Mouse (Mus musculus) spleen, adult 2 months (tissue): Measurements from ENCODE around the gene Armc10. TPM values are rescaled to one million over a fixed set of nuclear protein-coding genes. Genes with fewer than 3 reads are reported as not detected.
"Not testable (repeated sequence)": the region's sequence is repeated elsewhere in the genome, so short reads cannot be mapped to it uniquely, and the experiment has no call there.

ENCODE experiments used
- DNase-seq, 2 experiments: peaks; one replicate each; pipeline versions ENCODE4 v3.0.0 to v3.0.0-alpha.2; 2012 to 2021; ENCODE audit warnings: low spot score in 2 of 2, low read depth in 1 of 2
- H3K27ac ChIP-seq: fragments of 200-500 bp; 2 replicates; pipeline ENCODE4 v1.5.1; 2012; ENCODE audit warnings: low read length, inconsistent platforms; ENCODE audit not compliant: insufficient read depth
- H3K27me3 ChIP-seq: fragments of 200-500 bp; 2 replicates; pipeline ENCODE4 v1.6.1; 2012; ENCODE audit warnings: mild to moderate bottlenecking, moderate library complexity, low read length, inconsistent platforms; ENCODE audit not compliant: control insufficient read depth, insufficient read depth
- H3K36me3 ChIP-seq: fragments of 200-500 bp; 2 replicates; pipeline ENCODE4 v1.6.1; 2012; ENCODE audit warnings: mild to moderate bottlenecking, low read length, inconsistent platforms; ENCODE audit not compliant: control insufficient read depth, insufficient read depth
- H3K4me1 ChIP-seq: fragments of 200-500 bp; 2 replicates; pipeline ENCODE4 v1.6.1; 2011; ENCODE audit warnings: inconsistent platforms; ENCODE audit not compliant: control insufficient read depth, insufficient read depth, insufficient read length
- H3K4me3 ChIP-seq: fragments of 200-500 bp; 2 replicates; pipeline ENCODE4 v1.5.1; 2011; ENCODE audit warnings: mild to moderate bottlenecking, inconsistent platforms; ENCODE audit not compliant: insufficient read depth, insufficient read length; ENCODE audit errors: extremely low read depth
- CTCF ChIP-seq: fragments of 200-500 bp; IDR thresholded peaks from 2 replicates; pipeline ENCODE4 v1.5.1; 2011; ENCODE audit warnings: mild to moderate bottlenecking, inconsistent platforms; ENCODE audit not compliant: insufficient read depth, insufficient read length, insufficient replicate concordance; ENCODE audit errors: extremely low read depth
- POLR2A ChIP-seq: fragments of 200-500 bp; IDR thresholded peaks from 2 replicates; pipeline ENCODE4 v1.6.1; 2011; ENCODE audit warnings: low read depth, low read length, inconsistent platforms
- WGBS: fragments of 180-500 bp; shearing (Covaris S2); methylation state at CpG from one replicate; pipeline ENCODE4 v1.1.7; 2018; 5-methylcytosine and 5-hydroxymethylcytosine counted together
- polyA plus RNA-seq: library from polyadenylated mRNA; depleted of rRNA; stranded (reverse); fragments of >200 nt; gene quantifications from 2 replicates; pipeline ENCODE4 v1.2.3, GENCODE M21; 2012

Gene Armc10
- polyA plus RNA-seq, 1 experiment = 49.1 TPM

- DNase-seq = no peak
Measured at GRCm38 (mm10) chr5:21692230-21692629, 46.6 kb downstream of the Armc10 start.

DNA sequence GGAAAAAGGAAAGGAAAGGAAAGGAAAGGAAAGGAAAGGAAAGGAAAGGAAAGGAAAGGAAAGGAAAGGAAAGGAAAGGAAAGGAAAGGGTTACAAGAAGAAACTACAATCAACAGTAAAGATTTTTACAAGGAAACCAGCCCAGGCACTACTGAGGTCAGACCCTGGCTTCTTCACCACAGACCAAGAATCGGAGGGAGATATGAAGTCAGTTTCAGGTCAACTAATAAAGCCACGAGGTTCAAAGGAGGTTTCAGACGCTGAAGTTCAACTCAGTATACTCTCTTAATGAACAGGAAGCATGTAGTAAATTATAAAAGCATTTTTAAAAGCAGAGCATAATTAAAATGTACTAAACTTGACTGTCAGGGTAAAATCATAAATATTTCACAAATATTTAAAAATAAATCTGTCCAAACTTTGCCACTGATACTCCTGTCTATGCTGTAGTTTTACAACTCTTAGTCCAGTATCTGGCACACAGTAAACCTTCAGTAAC lies 47.8 kb downstream of the Armc10 start:
- 34% methylated on average over 3 of the region's 3 CpGs for WGBS
- no peak for TF ChIP-seq POLR2A
- no peak for TF ChIP-seq CTCF
- Histone ChIP-seq H3K27me3 (no peaks in the 10 kb centered on the region), H3K4me3 (no peak overlapping the region), H3K36me3 (no peaks in the 10 kb centered on the region), H3K4me1 (no peaks in the 10 kb centered on the region), H3K27ac (no peak overlapping the region)
- no peak for DNase-seq

More at GRCm38 (mm10) chr5:21692230-21692629, 46.6 kb downstream of the Armc10 start:
- Histone ChIP-seq H3K4me3 (no peak overlapping the region), H3K27me3 (no peaks in the 10 kb centered on the region), H3K4me1 (no peaks in the 10 kb centered on the region), H3K27ac (no peak overlapping the region), H3K36me3 (no peaks in the 10 kb centered on the region)
- no peak for TF ChIP-seq POLR2A
- TF ChIP-seq CTCF = no peak
- 92% methylated on average over 5 of the region's 5 CpGs for whole genome bisulfite sequencing

GRCm38 (mm10) chr5:21694854-21695490 lies 49.4 kb downstream of the Armc10 start:
- Histone ChIP-seq H3K4me1 (no peaks in the 10 kb centered on the region), H3K36me3 (no peaks in the 10 kb centered on the region), H3K4me3 (no peak overlapping the region), H3K27ac (no peak overlapping the region), H3K27me3 (no peaks in the 10 kb centered on the region)
- WGBS = 73% methylated on average over 3 of the region's 3 CpGs
- DNase-seq = no peak
- TF ChIP-seq POLR2A (no peak), CTCF (no peak)

GRCm38 (mm10) chr5:21699555-21699954 lies 53.9 kb downstream of the Armc10 start:
- WGBS = 93% methylated on average over 3 of the region's 3 CpGs
- not testable (repeated sequence) for H3K27ac ChIP-seq, DNase-seq, H3K4me3 ChIP-seq, H3K4me1 ChIP-seq, H3K36me3 ChIP-seq, H3K27me3 ChIP-seq

GRCm38 (mm10) chr5:21700272-21700821 lies 54.7 kb downstream of the Armc10 start:
- no peaks in the 10 kb centered on the region for H3K36me3 ChIP-seq
- H3K4me3 ChIP-seq = no peak overlapping the region; the same call in 1 of the 2 replicates
- no peak for DNase-seq
- H3K27me3 ChIP-seq = no peaks in the 10 kb centered on the region
- TF ChIP-seq CTCF (no peak), POLR2A (no peak)
- no peaks in the 10 kb centered on the region for H3K4me1 ChIP-seq
- no peak overlapping the region for H3K27ac ChIP-seq
- WGBS = 46% methylated on average over 10 of the region's 10 CpGs

- under 1% methylated on average over 22 of the region's 22 CpGs for WGBS
- no peaks in the 10 kb centered on the region for H3K36me3 ChIP-seq
- H3K27ac ChIP-seq = no peak overlapping the region
- H3K4me1 ChIP-seq = no peaks in the 10 kb centered on the region
- DNase-seq = no peak
- peak overlapping the region; percentile 76 for H3K4me3 ChIP-seq
- H3K27me3 ChIP-seq = no peaks in the 10 kb centered on the region
- no peak for TF ChIP-seq CTCF
Measured at GRCm38 (mm10) chr5:21700934-21701333, 55.3 kb downstream of the Armc10 start.

- peak within 1 kb of the TSS; percentile 92 for H3K4me3 ChIP-seq
- under 1% methylated on average over 43 of the region's 59 CpGs for WGBS
- peak; percentile 95 to 98 for DNase-seq
- H3K27ac ChIP-seq = peak within 1 kb of the TSS; percentile 96
- no peaks in the 10 kb centered on the region for H3K4me1 ChIP-seq
- no peaks in the 10 kb centered on the region for H3K27me3 ChIP-seq
- no peaks in the 10 kb centered on the region for H3K36me3 ChIP-seq
- TF ChIP-seq CTCF (no peak), POLR2A (peak; percentile 97)
Measured at GRCm38 (mm10) chr5:21701351-21702008, 55.9 kb downstream of the Armc10 start, which contains the start of gene Napepld. Gene Napepld, minus strand, starts transcription at chr5:21701396.
